Mouse (Mus musculus) megakaryocyte progenitor cell, adult 5-6 weeks (primary cell): ENCODE results near the gene Gemin7. TPM values are rescaled to one million over a fixed set of nuclear protein-coding genes. Genes with fewer than 3 reads are reported as not detected.

ENCODE experiments used
- total RNA-seq, 2 experiments: library from RNA; stranded (forward) in 1 of 2; stranded (reverse) in 1 of 2; fragments of 157-497, 149-512 nt in 1 of 2; fragments of 200-1000 nt in 1 of 2; gene quantifications; 2 replicates each; pipeline versions ENCODE4 v1.2.3 to v1.2.4; 2015 to 2017

Gene Gemin7
- total RNA-seq, 2 experiments from 2014 or later, result 33.5 to 73.4 TPM

Other genes with a start within 250 kb of the Gemin7 start
- 26.5 and 32.3 TPM in 2 replicates for gene Ercc1, start 232.8 kb downstream of the Gemin7 start, total RNA-seq (2015)
- gene Ercc1, start 232.8 kb downstream of the Gemin7 start, total RNA-seq (2017), result 24.4 and 29.8 TPM in 2 replicates
- gene Cd3eap, start 218.1 kb downstream of the Gemin7 start, total RNA-seq (2015), result 11.1 and 13.6 TPM in 2 replicates
- gene Cd3eap, start 218.1 kb downstream of the Gemin7 start, total RNA-seq (2017), result 24.8 and 27.4 TPM in 2 replicates
- 6.3 and 7.2 TPM in 2 replicates for gene Ppp1r13l, start 217.8 kb downstream of the Gemin7 start, total RNA-seq (2015)
- 0.74 and 1.2 TPM in 2 replicates for gene Ppp1r13l, start 217.8 kb downstream of the Gemin7 start, total RNA-seq (2017)
- gene Ercc2, start 195.6 kb downstream of the Gemin7 start, total RNA-seq (2015), result 10.7 and 11.2 TPM in 2 replicates
- gene Ercc2, start 195.6 kb downstream of the Gemin7 start, total RNA-seq (2017), result 26.5 and 31.6 TPM in 2 replicates
- not detected in 2 replicates for gene Klc3, start 173.5 kb downstream of the Gemin7 start, total RNA-seq (2015)
- 0.10 TPM in 1 of 2 replicates, not detected in the other for gene Klc3, start 173.5 kb downstream of the Gemin7 start, total RNA-seq (2017)
- 0.71 and 0.94 TPM in 2 replicates for gene Ckm, start 172.8 kb downstream of the Gemin7 start, total RNA-seq (2015)
- 1.4 and 2.0 TPM in 2 replicates for gene Ckm, start 172.8 kb downstream of the Gemin7 start, total RNA-seq (2017)
- 10.3 and 11.0 TPM in 2 replicates for gene Mark4, start 118.8 kb downstream of the Gemin7 start, total RNA-seq (2015)
- gene Mark4, start 118.8 kb downstream of the Gemin7 start, total RNA-seq (2017), result 4.8 and 6.9 TPM in 2 replicates
- 0.54 and 0.57 TPM in 2 replicates for gene Exoc3l2, start 114.3 kb downstream of the Gemin7 start, total RNA-seq (2015)
- gene Exoc3l2, start 114.3 kb downstream of the Gemin7 start, total RNA-seq (2017), result 0.62 and 1.3 TPM in 2 replicates
- 2.9 and 3.3 TPM in 2 replicates for gene Bloc1s3, start 69.2 kb downstream of the Gemin7 start, total RNA-seq (2015)
- gene Bloc1s3, start 69.2 kb downstream of the Gemin7 start, total RNA-seq (2017), result 1.3 and 1.5 TPM in 2 replicates
- 55.2 and 58.3 TPM in 2 replicates for gene Trappc6a, start 69.2 kb downstream of the Gemin7 start, total RNA-seq (2015)
- 26.1 and 39.5 TPM in 2 replicates for gene Trappc6a, start 69.2 kb downstream of the Gemin7 start, total RNA-seq (2017)
- not detected in 2 replicates for gene Nkpd1, start 59.8 kb downstream of the Gemin7 start, total RNA-seq (2015)
- 0.17 and 0.34 TPM in 2 replicates for gene Nkpd1, start 59.8 kb downstream of the Gemin7 start, total RNA-seq (2017)
- gene Ppp1r37, start 14.5 kb downstream of the Gemin7 start, total RNA-seq (2015), result 11.0 and 11.7 TPM in 2 replicates
- 13.4 and 18.1 TPM in 2 replicates for gene Ppp1r37, start 14.5 kb downstream of the Gemin7 start, total RNA-seq (2017)
- gene Zfp296, start 308 bp downstream of the Gemin7 start, total RNA-seq (2015), result 5.9 and 6.8 TPM in 2 replicates
- 2.8 and 4.4 TPM in 2 replicates for gene Zfp296, start 308 bp downstream of the Gemin7 start, total RNA-seq (2017)
- gene Clasrp, start 26.9 kb upstream of the Gemin7 start, total RNA-seq (2015), result 9.6 and 11.7 TPM in 2 replicates
- gene Clasrp, start 26.9 kb upstream of the Gemin7 start, total RNA-seq (2017), result 30.2 and 32.6 TPM in 2 replicates
- 0.22 TPM in 1 of 2 replicates, not detected in the other for gene Relb, start 51.8 kb upstream of the Gemin7 start, total RNA-seq (2015)
- 0.74 and 2.5 TPM in 2 replicates for gene Relb, start 51.8 kb upstream of the Gemin7 start, total RNA-seq (2017)
- 47.3 and 57.1 TPM in 2 replicates for gene Clptm1, start 87.4 kb upstream of the Gemin7 start, total RNA-seq (2015)
- 25.7 and 30.0 TPM in 2 replicates for gene Clptm1, start 87.4 kb upstream of the Gemin7 start, total RNA-seq (2017)
- gene Apoc2, start 100.3 kb upstream of the Gemin7 start, total RNA-seq (2015), result 1.7 and 2.7 TPM in 2 replicates
- gene Apoc2, start 100.3 kb upstream of the Gemin7 start, total RNA-seq (2017), result 2.2 and 5.2 TPM in 2 replicates
- gene Gm44805, start 103.8 kb upstream of the Gemin7 start, total RNA-seq (2015), result not detected in 2 replicates
- gene Gm44805, start 103.8 kb upstream of the Gemin7 start, total RNA-seq (2017), result not detected in 2 replicates
- not detected in 2 replicates for gene Apoc4, start 103.9 kb upstream of the Gemin7 start, total RNA-seq (2015)
- gene Apoc4, start 103.9 kb upstream of the Gemin7 start, total RNA-seq (2017), result not detected in 2 replicates
- gene Apoc1, start 115.1 kb upstream of the Gemin7 start, total RNA-seq (2015), result 0.79 and 2.0 TPM in 2 replicates
- 1.1 and 6.4 TPM in 2 replicates for gene Apoc1, start 115.1 kb upstream of the Gemin7 start, total RNA-seq (2017)
- gene Apoe, start 121.6 kb upstream of the Gemin7 start, total RNA-seq (2015), result 18.7 and 27.5 TPM in 2 replicates
- 110 and 130 TPM in 2 replicates for gene Apoe, start 121.6 kb upstream of the Gemin7 start, total RNA-seq (2017)
- gene Tomm40, start 137.8 kb upstream of the Gemin7 start, total RNA-seq (2015), result 61.5 and 62.2 TPM in 2 replicates
- gene Tomm40, start 137.8 kb upstream of the Gemin7 start, total RNA-seq (2017), result 42.5 and 50.8 TPM in 2 replicates
- 0.95 and 2.2 TPM in 2 replicates for gene Nectin2, start 172.9 kb upstream of the Gemin7 start, total RNA-seq (2015)
- gene Nectin2, start 172.9 kb upstream of the Gemin7 start, total RNA-seq (2017), result 0.78 and 1.0 TPM in 2 replicates
- not detected in 2 replicates for gene Bcam, start 193.4 kb upstream of the Gemin7 start, total RNA-seq (2015)
- gene Bcam, start 193.4 kb upstream of the Gemin7 start, total RNA-seq (2017), result not detected in 2 replicates
- gene Cblc, start 219.2 kb upstream of the Gemin7 start, total RNA-seq (2015), result not detected in 2 replicates
- gene Cblc, start 219.2 kb upstream of the Gemin7 start, total RNA-seq (2017), result not detected in 2 replicates
- 6.3 and 11.5 TPM in 2 replicates for gene Bcl3, start 245.2 kb upstream of the Gemin7 start, total RNA-seq (2015)
- 1.6 and 4.6 TPM in 2 replicates for gene Bcl3, start 245.2 kb upstream of the Gemin7 start, total RNA-seq (2017)